Mouse (Mus musculus) MEL (cell line): ENCODE results near the gene Cbl.

Experiments
- CHD1 ChIP-seq: IDR thresholded peaks from 2 replicates; pipeline ENCODE4 v1.6.1; 2012; ENCODE audit warnings: low read depth, mild to moderate bottlenecking, inconsistent platforms, low read length, improper control_type of control experiment
- CTCF ChIP-seq, 3 experiments: IDR thresholded peaks in 2 of 3; conservative IDR thresholded peaks in 1 of 3; 2 replicates each; pipeline ENCODE4 v1.5.1; 2011 to 2012; ENCODE audit warnings: low read length in 3 of 3, low read depth in 2 of 3, mild to moderate bottlenecking in 2 of 3, improper control_type of control experiment in 1 of 3, inconsistent platforms in 1 of 3, mixed read lengths in 1 of 3, moderate library complexity in 1 of 3; ENCODE audit not compliant: control insufficient read depth in 1 of 3, insufficient read depth in 1 of 3, poor library complexity in 1 of 3, severe bottlenecking in 1 of 3
- E2F4 ChIP-seq: IDR thresholded peaks from 2 replicates; pipeline ENCODE4 v1.6.1; 2011; ENCODE audit warnings: low read depth, low read length, improper control_type of control experiment, borderline replicate concordance
- ELF1 ChIP-seq: IDR thresholded peaks from 2 replicates; pipeline ENCODE4 v1.6.1; 2014; ENCODE audit warnings: low read depth, mild to moderate bottlenecking, inconsistent platforms, low read length, improper control_type of control experiment, moderate library complexity
- ETS1 ChIP-seq: IDR thresholded peaks from 2 replicates; pipeline ENCODE4 v1.6.1; 2012; ENCODE audit warnings: low read depth, mild to moderate bottlenecking, inconsistent platforms, low read length, improper control_type of control experiment, moderate library complexity
- NELFE ChIP-seq: IDR thresholded peaks from 2 replicates; pipeline ENCODE4 v1.6.1; 2011; ENCODE audit warnings: low read depth, low read length, improper control_type of control experiment
- NRF1 ChIP-seq: IDR thresholded peaks from 2 replicates; pipeline ENCODE4 v1.6.1; 2014; ENCODE audit warnings: low read depth, mild to moderate bottlenecking, inconsistent platforms, low read length, improper control_type of control experiment, moderate library complexity; ENCODE audit not compliant: poor library complexity, insufficient read depth, severe bottlenecking
- POLR2A ChIP-seq, 2 experiments: IDR thresholded peaks; 2 replicates each; pipeline ENCODE4 v1.6.1; 2011 to 2012; ENCODE audit warnings: low read length in 2 of 2, mild to moderate bottlenecking in 2 of 2, control low read depth in 1 of 2, improper control_type of control experiment in 1 of 2, low read depth in 1 of 2, moderate library complexity in 1 of 2; ENCODE audit not compliant: control insufficient read depth in 1 of 2, insufficient read depth in 1 of 2, poor library complexity in 1 of 2
- POLR2AphosphoS2 ChIP-seq: IDR thresholded peaks from 2 replicates; pipeline ENCODE4 v1.6.1; 2011; ENCODE audit warnings: low read length, improper control_type of control experiment
- TAL1 ChIP-seq: IDR thresholded peaks from 2 replicates; pipeline ENCODE4 v1.6.1; 2012; ENCODE audit warnings: mild to moderate bottlenecking, inconsistent platforms, low read length, moderate library complexity, mixed read lengths
- USF1 ChIP-seq: IDR thresholded peaks from 2 replicates; pipeline ENCODE4 v1.6.1; 2014; ENCODE audit warnings: low read depth, mild to moderate bottlenecking, inconsistent platforms, low read length, improper control_type of control experiment, moderate library complexity
- ZKSCAN1 ChIP-seq: IDR thresholded peaks from 2 replicates; pipeline ENCODE4 v1.6.1; 2012; ENCODE audit warnings: low read depth, mild to moderate bottlenecking, inconsistent platforms, low read length, improper control_type of control experiment, moderate library complexity
- ZNF384 ChIP-seq: IDR thresholded peaks from 2 replicates; pipeline ENCODE4 v1.6.1; 2012; ENCODE audit warnings: low read depth, mild to moderate bottlenecking, inconsistent platforms, low read length, improper control_type of control experiment

GRCm38 (mm10) chr9:44200458-44200857 lies 33.4 kb downstream of the Cbl start:
- TF ChIP-seq USF1 (no peak), CTCF (IDR thresholded peaks at IDR 0.05 in 2 of 3, conservative IDR thresholded peaks at IDR 0.05 in 1 of 3; ENCODE audit: control insufficient read depth in 1 of 3, insufficient read depth in 1 of 3, low read depth in 2 of 3, low read length in 3 of 3, poor library complexity in 1 of 3, severe bottlenecking in 1 of 3) (no peak), E2F4 (no peak), POLR2AphosphoS2 (no peak), TAL1 (no peak), NELFE (no peak), POLR2A (IDR thresholded peaks at IDR 0.05; ENCODE audit: control insufficient read depth in 1 of 2, insufficient read depth in 1 of 2, low read depth in 1 of 2, low read length in 2 of 2, poor library complexity in 1 of 2) (no peak), ETS1 (no peak), ELF1 (no peak), CHD1 (no peak), ZKSCAN1 (no peak), ZNF384 (no peak), NRF1 (no peak)
